ENCODE assay signal across 13 mouse cellular contexts in the genomic region with DNA sequence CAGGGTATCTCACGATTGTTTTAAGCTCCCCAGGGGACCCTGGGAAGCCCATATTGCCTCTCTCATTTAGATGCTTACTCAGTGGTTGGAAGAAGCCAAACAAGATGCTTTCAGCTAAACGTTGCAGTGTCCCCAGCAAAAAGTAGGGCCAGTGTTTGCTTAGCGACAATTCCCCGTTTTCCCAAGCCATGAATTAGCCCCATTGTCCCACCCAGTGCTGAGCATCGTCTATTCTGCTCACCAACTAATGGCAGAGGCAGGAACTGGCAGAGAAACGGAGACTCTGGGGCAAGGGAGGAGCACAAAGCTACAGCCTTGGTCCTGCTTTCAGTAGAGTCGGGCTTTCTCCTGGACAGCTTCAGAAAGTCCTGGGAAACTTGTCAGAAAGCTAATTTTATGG. TPM values are rescaled to one million over a fixed set of nuclear protein-coding genes. Genes with fewer than 3 reads are reported as not detected.
A peak's percentile ranks its signal among the peaks of the same experiment; 100 is the strongest.
DNase-seq lines count a peak whose midpoint lies in the region; ATAC-seq and TF ChIP-seq lines count a peak whose summit lies in the region.
"Had no signal": no experiment of that assay in that cellular context is flagged by ENCODE, and none has a peak within 500 bp of the region (broad histone marks: within the 10 kb centered on the region; RNA-seq: fewer than 3 reads in every experiment).

No protein-coding gene starts in this region.

- peak; percentile 24; the same call in 1 of the 2 replicates for TF ChIP-seq CTCF in forebrain, postnatal 0 days (IDR thresholded peaks at IDR 0.05; ENCODE audit: low read depth)

- WGBS in forebrain, postnatal 0 days: 6% methylated on average over 7 of the region's 7 CpGs

- peak; percentile 10 to 50 for DNase-seq in frontal cortex, adult 2 months (ENCODE audit: extremely low spot score in 1 of 2, low spot score in 1 of 2)
- no peak for DNase-seq in frontal cortex, postnatal 25 days (ENCODE audit: low spot score in 2 of 2)
- DNase-seq in Muller cell, postnatal 12 days (ENCODE audit: inconsistent ontology term): peak; percentile 11
- DNase-seq in forebrain, postnatal 0 days: peak; percentile 25
- DNase-seq in left cerebral cortex, postnatal 4 days: peak; percentile 13
- DNase-seq in adrenal gland, adult 8-10 months: no peak
- no peak for DNase-seq in heart, postnatal 10 days
- no peak for DNase-seq in MN1 (ENCODE audit: low spot score)
- DNase-seq: gastrocnemius, postnatal 36 days; heart, postnatal 14 days had no signal

- H3K4me3 ChIP-seq in forebrain, postnatal 0 days (ENCODE audit: low read depth, low read length): no peak overlapping the region
- H3K4me3 ChIP-seq: kidney, embryonic 15.5 days; limb, embryonic 13.5 days had no signal

- H3K36me3 ChIP-seq in forebrain, postnatal 0 days (ENCODE audit: insufficient read depth): no peaks in the 10 kb centered on the region
- H3K36me3 ChIP-seq: kidney, embryonic 15.5 days; limb, embryonic 13.5 days had no signal

- H3K27me3 ChIP-seq in forebrain, postnatal 0 days (ENCODE audit: insufficient read depth, low read length): no peaks in the 10 kb centered on the region
- H3K27me3 ChIP-seq: kidney, embryonic 15.5 days; limb, embryonic 13.5 days had no signal

- H3K9me3 ChIP-seq in forebrain, postnatal 0 days (ENCODE audit: low read length): no peaks in the 10 kb centered on the region
- H3K9me3 ChIP-seq: kidney, embryonic 15.5 days; limb, embryonic 13.5 days had no signal

- no peaks in the 10 kb centered on the region for H3K4me1 ChIP-seq in forebrain, postnatal 0 days (ENCODE audit: insufficient read depth)
- H3K4me1 ChIP-seq: kidney, embryonic 15.5 days; limb, embryonic 13.5 days had no signal

- no peak overlapping the region for H3K9ac ChIP-seq in forebrain, postnatal 0 days
- H3K9ac ChIP-seq: kidney, embryonic 15.5 days; limb, embryonic 13.5 days had no signal

- H3K27ac ChIP-seq in forebrain, postnatal 0 days (ENCODE audit: low read depth, low read length): no peak overlapping the region
- H3K27ac ChIP-seq: kidney, embryonic 15.5 days; limb, embryonic 13.5 days had no signal

- intact Hi-C loops in left cerebral cortex, postnatal 4 days (cut with DNase I): no loop called here
- intact Hi-C loops in heart, postnatal 10 days (cut with DNase I): no loop called here

- H3K4me2 ChIP-seq in forebrain, postnatal 0 days (ENCODE audit: low read depth): no peak overlapping the region
- H3K4me2 ChIP-seq: kidney, embryonic 15.5 days; limb, embryonic 13.5 days had no signal

- peak; percentile 40; the same call in 1 of the 2 replicates for ATAC-seq in forebrain, postnatal 0 days
- ATAC-seq: CD4-positive, CD25-positive, alpha-beta regulatory T cell, adult 4 months had no signal

RNA-seq across cellular contexts. Expression of a gene that starts 10.4 kb away (rescaled TPM):
- 157 and 175 TPM in 2 replicates for polyA plus RNA-seq in frontal cortex, adult 2 months (2012; rRNA removed)
- 200 and 248 TPM in 2 replicates for total RNA-seq in forebrain, postnatal 0 days (2014; rRNA removed)
- 57.4 and 64.1 TPM in 2 replicates for polyA plus RNA-seq in forebrain, postnatal 0 days (2015; fragmentation: Nextera tagmentation; extraction: Ambion mirVana)
- 100 to 1,000 TPM; 393 to 420 TPM for total RNA-seq in left cerebral cortex, postnatal 4 days (2021)
- 100 to 1,000 TPM; 124 to 194 (median 185) TPM for total RNA-seq in adrenal gland, adult 8-10 months (2022)
- total RNA-seq in heart, postnatal 10 days (2021): 100 to 1,000 TPM; 236 to 281 TPM

RNA-seq across cellular contexts. Expression of a gene that starts 35.7 kb away (rescaled TPM):
- 15.2 and 15.9 TPM in 2 replicates for polyA plus RNA-seq in frontal cortex, adult 2 months (2012; rRNA removed)
- 18.7 and 19.9 TPM in 2 replicates for total RNA-seq in forebrain, postnatal 0 days (2014; rRNA removed)
- polyA plus RNA-seq in forebrain, postnatal 0 days (2015; fragmentation: Nextera tagmentation; extraction: Ambion mirVana): 17.5 and 22.0 TPM in 2 replicates
- total RNA-seq in left cerebral cortex, postnatal 4 days (2021): 10 to 100 TPM; 23.0 to 25.5 TPM
- total RNA-seq in adrenal gland, adult 8-10 months (2022): 10 to 100 TPM; 31.9 to 36.6 (median 33.9) TPM
- 10 to 100 TPM in 1 of 2 experiments, 1 to 10 TPM in 1; 9.9 to 14.7 TPM for total RNA-seq in heart, postnatal 10 days (2021)

Comparison
In these comparisons a context has a peak if more than half of its experiments do, and no peak if none do; other contexts are left out.
1. DNase-seq: peak in frontal cortex, adult 2 months (2 of 2), Muller cell, postnatal 12 days (single experiment), forebrain, postnatal 0 days (single experiment) and left cerebral cortex, postnatal 4 days (single experiment); none in frontal cortex, postnatal 25 days (0 of 2), adrenal gland, adult 8-10 months (single experiment), heart, postnatal 10 days (0 of 2) and MN1 (single experiment).